Mouse (Mus musculus): ENCODE results near the gene Rnaseh2b.

DNA sequence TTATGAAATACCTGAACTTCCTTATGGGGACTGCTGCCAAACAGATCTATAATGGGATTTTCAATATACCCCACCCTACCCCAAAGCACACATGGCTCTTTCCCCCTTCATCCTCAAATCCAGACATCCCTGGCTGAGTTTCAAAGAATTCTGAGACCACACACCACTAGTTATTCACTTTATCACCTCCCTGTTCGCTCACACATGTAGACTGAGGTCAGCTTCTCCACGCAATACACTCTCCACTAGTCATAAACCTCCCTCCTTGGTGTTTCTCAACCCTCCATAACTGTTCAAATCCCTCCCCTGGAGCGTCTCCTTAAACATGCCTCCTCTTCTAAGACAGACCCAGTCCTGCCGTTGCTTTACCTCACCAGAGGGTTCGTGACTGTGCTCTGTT, 31.1 kb downstream of the Rnaseh2b start:
- no peak for TF ChIP-seq CTCF (conservative IDR thresholded peaks at IDR 0.05; ENCODE audit: low read length)
- TF ChIP-seq POU5F1 (IDR thresholded peaks at IDR 0.05; ENCODE audit: borderline replicate concordance, low read length), result no peak

All from E14TG2a.4 (cell line).